Mouse (Mus musculus) retina, postnatal 7 days (tissue): ENCODE results near the gene Atxn3.
"Not testable (repeated sequence)": the region's sequence is repeated elsewhere in the genome, so short reads cannot be mapped to it uniquely, and the experiment has no call there.

Source experiments
- DNase-seq: peaks from one replicate; pipeline ENCODE4 v3.0.0-alpha.2; 2012; ENCODE audit warnings: low read depth, low spot score

The Atxn3 gene

DNA sequence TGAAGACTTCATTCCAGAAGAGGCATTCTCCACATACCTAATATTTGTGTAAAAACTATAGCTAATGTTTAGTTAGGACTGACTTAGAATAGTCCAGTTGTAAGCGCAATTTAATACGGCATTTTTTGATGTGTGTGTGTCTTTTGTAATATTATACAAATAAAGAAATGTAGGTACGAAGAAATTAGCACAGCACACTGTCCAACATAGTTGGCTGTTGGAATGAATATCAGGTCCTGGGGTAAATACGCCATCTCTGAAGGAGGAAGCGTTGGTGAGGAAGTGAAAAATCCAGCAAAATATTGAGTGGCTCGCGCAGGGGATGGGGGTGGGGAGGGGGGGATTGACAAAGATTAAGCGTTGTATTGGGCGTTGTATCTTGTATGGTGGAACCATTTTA lies 510 bp upstream of the Atxn3 start:
- no peak for DNase-seq

- no peak for DNase-seq
Observed at GRCm38 (mm10) chr12:101957079-101957941, 736 bp downstream of the Atxn3 start.

DNA sequence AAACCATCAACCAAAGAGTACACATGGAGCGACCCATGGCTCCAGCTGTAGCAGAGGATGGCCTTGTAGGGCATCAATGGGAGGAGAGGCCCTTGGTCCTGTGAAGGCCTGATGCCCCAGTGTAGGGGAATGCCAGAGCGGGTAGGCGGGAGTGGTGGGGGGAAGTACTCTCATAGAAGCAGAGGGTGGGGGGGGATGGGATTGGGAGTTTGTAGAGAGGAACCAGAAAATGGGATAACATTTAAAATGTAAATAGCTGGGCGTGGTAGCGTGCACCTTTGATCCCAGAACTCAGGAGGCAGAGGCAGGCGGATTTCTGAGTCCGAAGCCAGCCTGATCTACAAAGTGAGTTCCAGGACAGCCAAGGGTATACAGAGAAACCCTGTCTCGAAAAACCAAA lies 2.2 kb downstream of the Atxn3 start:
- not testable (repeated sequence) for DNase-seq

- no peak for DNase-seq
Observed at GRCm38 (mm10) chr12:101948801-101949200, 9.2 kb downstream of the Atxn3 start.

DNA sequence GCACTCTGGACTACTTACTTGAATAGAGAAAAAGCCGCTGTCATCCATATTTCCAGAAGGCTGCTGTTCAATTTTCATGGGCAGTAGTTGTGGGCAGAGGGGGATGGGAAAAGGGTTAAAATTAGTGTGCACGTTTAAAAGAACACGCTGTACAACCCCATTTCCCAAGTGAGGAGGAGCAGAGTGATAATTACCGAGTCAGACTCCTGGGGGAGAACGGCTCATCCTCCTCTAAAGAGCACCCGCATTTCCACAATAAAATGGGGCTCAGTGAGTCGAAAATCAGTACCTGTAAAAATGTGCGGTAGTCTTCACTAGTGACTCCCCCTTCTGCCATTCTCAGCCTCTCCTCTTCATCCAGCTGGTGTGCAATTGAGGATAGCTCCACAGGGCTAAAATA lies 10.1 kb downstream of the Atxn3 start:
- no peak for DNase-seq

GRCm38 (mm10) chr12:101937572-101937971 lies 20.5 kb downstream of the Atxn3 start:
- no peak for DNase-seq

DNA sequence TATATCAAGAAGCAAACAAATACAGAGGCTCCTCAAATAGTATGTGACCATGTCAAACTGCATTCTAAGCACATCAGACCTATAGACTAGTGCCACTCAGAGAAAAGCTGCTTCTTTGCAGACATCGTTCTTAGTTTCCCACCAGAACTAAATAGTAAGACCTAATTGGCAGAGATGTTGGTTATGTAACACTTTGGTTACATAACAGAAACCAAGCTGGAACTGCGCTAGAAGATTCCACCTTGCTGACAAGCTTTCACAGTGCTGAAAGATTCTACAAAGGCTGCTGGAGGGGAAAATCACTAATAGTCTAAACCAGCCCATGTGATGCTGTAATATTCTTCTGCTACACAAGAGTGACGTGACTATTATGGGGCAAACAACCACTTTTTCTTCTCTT lies 22.8 kb downstream of the Atxn3 start:
- DNase-seq: no peak

DNA sequence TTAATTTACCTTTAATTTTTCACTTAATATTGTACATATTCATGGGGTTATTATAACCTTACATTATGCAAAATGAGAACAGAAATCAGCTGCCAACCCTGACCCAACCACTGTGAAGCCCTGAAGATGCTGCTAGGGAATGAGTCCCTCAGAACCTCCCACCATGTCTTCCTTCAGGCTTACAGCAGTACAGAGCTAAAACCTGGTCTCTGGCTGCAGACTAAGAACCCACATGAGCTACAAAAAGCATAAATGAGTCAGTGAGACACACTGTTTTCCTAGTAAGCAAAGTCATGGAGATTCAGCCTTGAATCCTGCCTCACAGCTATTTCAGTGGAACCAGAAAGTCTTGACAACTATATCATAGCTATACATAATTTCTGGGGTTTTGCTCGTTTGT lies 29.6 kb downstream of the Atxn3 start:
- no peak for DNase-seq

DNA sequence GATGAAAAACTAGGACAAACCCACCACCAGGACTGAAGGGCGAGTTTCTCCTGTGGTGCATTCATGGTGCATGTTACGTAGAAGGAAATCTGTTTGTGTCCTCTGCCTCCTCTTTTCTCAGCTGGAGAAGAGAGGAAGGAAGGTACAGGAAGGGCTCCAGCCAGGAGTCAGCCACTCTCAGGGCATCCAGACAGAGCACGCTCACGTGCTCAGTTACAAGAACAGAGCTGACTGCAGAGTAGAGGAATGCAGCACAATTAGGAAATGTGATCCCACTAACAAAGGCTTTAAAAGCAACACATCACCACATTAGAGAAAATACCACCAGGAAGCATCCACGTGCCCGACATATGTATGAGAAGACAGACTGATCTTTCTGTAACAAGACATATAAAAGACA lies 35.7 kb downstream of the Atxn3 start:
- no peak for DNase-seq

DNA sequence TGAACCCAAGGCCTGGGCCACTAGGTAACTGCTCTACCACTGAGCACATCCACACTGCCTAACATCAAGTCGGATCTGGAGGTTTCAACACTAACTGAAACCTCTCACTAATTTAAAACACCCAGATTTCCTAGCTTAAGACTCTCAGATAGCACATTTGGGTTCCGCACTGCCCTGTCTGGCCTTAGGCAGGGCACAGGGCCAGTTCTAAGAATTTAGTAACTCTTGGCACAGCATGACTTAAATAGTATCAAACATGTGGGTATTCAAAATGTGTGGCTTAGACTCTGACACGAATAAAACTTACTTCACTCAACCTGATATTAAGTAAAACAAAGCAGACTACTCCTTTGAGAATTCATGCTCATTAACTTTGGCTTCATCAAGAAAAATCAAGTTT lies 38.2 kb downstream of the Atxn3 start:
- DNase-seq: no peak

DNA sequence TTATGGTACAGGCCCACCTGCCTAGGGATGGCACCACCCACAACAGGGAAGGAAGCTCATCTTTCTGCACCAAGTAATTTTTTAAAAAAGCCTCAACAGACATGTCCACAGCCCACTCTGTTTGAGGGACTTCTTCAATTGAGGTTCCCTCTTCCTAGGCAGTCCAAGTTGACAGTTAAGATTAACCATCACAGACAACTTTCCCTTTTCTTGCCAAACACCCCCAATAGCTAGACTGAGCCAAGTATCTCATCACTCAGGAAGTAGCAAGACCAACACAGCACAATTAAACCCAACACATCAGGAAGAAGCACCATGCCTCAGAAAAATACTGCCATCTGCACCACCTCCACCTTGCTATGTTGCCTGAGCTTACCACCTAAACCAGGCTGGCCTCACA lies 40.9 kb downstream of the Atxn3 start:
- DNase-seq: no peak

- peak; percentile 85 for DNase-seq
Observed at GRCm38 (mm10) chr12:101912626-101913490, 45.2 kb downstream of the Atxn3 start, which contains the start of gene Trip11. Gene Trip11 (minus strand): TSS chr12:101913267.

GRCm38 (mm10) chr12:101911346-101911745 lies 46.7 kb downstream of the Atxn3 start:
- DNase-seq: no peak

GRCm38 (mm10) chr12:101910360-101910759 lies 47.7 kb downstream of the Atxn3 start:
- DNase-seq: no peak

GRCm38 (mm10) chr12:101905817-101906216 lies 52.2 kb downstream of the Atxn3 start:
- no peak for DNase-seq

DNA sequence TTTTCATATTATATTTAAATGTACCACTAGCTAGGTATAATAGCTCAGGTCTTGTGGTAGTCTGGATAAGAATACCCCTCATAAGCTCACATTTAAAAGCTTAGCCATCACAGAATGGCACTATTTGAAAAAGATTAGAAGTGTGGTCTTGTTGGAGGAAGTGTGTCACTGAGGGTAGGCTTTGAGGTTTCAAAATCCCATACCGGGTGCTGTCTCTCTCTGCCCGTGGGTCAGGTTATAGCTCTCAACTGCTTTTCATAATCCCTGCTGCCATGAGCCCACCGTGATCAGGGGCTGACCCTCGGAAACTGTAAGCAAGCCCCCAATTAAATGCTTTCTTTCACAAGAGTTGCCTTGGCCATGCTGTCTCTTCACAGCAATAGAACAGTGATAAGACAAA lies 53.1 kb downstream of the Atxn3 start:
- DNase-seq: no peak

- DNase-seq: no peak
Observed at GRCm38 (mm10) chr12:101904170-101904569, 53.9 kb downstream of the Atxn3 start.

DNA sequence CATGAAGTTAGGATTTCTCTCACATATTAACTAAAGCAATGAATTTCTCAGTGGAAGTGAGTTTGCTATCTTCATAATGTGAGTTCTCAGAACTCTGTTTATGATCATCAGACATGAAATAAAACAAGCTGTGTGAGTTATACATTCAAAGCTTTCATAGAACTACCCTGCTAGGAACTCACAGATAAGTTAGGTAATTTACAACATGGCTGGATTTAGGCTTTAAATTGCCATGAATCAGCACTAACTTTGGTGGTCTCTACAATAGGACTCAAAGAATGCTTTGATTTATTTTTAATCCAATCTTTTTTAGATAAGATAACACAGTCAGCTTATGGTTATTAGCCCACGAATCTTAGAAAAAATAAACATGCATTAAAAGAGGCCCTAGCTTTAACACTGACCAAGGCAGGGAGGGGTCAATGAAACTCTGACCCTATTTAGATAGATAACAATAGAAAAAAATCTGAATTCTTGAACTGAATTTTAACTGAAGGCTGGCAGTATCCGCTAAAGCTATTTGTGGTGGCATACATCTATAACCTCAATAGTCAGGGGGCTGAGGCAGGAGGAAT lies 58.3 kb downstream of the Atxn3 start:
- DNase-seq: no peak

DNA sequence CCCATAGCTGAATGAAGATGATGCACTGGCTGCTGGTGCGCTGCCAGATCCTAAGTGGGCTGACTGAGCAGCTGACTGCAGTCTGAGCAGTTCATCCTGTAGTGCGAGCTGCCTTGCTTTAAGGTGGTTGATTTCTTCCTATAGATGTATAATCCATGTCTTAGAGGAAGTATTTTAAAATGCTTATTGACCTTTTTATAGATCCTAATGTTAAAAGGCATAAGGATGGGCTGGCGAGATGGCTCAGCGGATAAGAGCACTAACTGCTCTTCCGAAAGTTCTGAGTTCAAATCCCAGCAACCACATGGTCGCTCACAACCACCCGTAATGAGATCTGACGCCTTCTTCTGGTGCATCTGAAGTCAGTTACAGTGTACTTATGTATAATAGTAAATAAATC lies 59.1 kb downstream of the Atxn3 start:
- DNase-seq: no peak

GRCm38 (mm10) chr12:101897113-101897512 lies 60.9 kb downstream of the Atxn3 start:
- no peak for DNase-seq

DNA sequence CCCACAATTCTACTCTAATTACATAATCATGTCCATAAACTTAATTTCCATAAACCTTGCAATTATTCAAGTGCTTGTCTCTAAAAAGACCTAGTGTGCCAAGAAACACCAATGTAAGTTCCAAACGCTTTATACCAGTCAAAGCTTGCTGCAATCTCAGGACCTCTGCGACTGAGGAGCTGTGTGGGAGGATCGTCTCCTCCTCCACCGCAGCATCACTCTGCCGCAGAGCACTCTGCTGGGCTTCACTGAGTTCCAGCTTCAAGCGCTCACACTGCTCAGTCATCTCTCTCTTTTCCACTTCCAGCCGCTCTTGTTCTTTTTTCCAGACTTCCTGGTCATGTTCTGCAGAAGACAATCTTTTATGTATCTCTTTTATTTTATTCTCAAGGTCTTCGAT lies 64.8 kb downstream of the Atxn3 start:
- no peak for DNase-seq

GRCm38 (mm10) chr12:101892832-101893231 lies 65.2 kb downstream of the Atxn3 start:
- DNase-seq: no peak
